Mouse (Mus musculus): ENCODE measurements at regions not wholly inside any gene's neighbourhood (a gene's known extent, or its start where the extent isn't known, plus 50 kb on each side); places are given as distances from the start of the nearest gene placed in this dataset.
A peak's percentile ranks its signal among the peaks of the same experiment; 100 is the strongest.

DNA sequence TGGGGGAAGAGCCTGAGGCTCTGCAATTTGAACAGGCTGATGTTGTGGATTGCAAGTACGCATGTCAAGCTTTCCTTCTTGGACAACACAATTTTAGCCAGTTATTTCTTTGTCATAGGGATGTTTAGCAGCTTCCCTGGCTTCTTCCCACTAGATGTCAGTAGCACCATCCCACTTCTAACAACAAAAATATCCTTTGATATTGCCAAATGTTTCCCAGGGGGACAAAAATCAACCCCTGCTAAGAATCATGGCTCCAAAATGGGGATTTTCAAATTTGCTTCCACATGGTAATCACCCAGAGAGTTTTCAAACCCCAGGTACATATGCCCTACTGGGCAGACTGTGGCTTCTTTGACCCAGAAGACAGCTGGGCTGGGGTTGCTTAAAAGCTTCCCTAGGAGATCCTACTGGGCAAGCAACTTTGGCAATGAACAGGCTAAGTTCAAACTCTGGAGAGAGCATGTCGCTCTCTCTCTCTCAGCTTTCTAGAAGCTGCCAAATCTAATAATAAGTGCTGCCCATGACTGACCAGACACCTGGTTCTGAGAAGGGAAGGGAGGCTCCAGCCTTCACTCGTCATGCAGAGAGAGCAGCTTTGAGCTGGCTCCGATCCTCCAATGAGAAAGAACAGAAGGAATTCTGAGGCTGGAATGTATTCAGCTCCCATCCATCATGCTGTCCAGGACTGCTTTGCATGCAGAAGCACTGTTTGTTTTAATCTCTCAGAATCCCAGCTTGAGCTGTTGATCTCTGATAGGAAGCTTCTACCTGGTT is 157.2 kb upstream of the Ghitm start:
- peak in 1 of 2 experiments; percentile 4 for DNase-seq

DNA sequence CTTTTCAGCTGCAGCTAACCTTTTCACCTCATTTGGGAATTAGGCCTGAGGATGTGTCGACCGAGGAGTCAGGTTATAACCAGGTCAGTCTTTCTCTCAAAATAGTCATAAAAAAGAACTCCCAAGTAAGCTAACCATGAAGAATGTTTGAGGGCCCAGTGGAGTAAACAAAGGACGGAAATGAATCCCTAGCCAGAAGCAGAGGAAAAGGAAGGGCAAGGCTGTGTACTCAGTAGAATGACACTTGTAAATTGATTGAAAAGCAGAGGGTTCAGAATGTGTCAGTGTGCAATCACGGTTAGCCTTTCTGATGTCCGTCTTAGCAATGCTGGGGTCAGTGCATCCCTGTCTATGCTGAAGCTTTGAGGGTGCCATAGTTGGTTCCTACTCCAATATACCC is 149.3 kb upstream of the Ghitm start:
- no peak for DNase-seq

DNA sequence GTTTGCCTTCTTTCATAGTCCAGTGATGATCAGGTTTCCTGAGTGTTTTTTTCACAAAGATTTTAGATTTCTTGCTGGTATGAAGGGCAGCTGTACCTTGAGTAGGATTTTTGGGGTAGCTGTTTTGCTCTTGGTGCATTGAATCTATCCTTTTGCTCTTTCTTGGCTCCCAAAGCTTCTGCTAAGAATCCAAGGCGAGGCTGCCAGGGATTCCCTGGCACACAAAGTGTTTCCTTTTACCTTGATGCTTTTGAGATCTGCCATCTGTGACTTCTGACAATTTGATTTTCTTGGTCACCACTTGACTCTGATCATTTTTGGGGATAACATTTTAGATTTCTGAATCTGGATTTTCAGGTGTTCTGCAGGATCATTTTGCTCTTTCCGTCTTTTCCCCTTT is 144.3 kb upstream of the Ghitm start:
- DNase-seq, result no peak

DNA sequence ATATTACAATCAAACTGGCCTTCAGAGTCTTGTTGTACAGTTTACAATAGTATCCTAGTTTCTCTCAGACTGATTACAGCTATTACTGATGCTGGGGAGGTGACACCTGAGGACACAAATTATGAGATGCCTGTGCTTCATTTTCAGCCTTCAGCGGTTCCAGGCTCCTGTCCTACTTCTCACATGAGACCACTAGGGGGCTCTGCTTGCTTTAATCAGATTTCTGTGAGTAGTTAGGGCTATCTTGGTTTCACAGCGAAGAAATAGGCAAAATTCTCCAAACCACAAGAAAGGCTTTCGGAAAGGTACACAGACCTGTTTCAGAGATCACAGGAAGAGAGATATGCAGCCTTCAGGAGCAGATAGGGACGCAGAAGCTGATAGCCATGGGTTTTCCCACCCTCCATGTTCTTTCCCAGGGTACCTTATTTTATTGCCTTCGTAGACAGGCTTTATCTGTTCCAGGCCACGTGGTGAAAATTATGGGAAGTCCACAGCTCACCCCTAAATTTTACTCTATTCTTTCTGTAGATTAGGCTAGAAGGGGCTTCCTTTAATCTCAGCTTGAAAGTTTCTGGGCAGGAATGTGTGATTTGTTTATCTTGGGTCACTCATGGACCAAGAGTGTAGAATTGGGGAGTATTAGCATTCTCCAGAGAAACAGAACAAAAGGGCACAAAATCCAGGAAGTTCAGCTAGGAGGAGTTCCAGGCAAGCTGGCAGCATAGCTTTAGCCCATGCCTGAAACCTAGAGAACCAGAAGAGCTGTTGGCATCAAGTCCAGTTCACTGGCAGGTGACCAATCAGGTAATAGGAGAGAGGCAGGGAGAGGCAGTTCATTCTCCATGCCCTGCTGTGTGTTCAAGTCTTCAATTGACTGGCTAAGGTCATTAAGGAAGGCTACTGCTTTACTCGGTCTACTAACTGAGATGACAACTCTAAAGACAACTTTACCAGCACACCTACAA is 141.9 kb upstream of the Ghitm start:
- peak; percentile 8 to 16 for DNase-seq

DNA sequence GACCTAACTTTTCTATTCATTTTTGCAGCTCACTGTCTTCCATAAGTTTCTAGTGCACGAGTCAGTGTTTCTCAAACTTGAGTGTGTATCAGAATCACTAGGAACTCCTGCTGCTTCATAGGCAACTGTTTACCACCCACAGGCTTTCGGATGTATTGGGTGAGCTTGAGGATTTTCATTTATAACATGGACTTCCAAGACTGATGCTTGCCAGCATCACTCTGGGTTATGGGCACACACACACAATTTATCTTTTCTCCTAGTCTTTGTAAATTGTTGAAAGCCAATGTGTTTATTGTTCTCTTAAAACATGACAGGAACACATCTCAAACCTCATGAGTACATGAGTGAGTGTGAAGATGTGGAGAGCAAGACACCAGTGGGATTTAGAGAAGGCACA is 137.0 kb upstream of the Ghitm start:
- no peak for DNase-seq

DNA sequence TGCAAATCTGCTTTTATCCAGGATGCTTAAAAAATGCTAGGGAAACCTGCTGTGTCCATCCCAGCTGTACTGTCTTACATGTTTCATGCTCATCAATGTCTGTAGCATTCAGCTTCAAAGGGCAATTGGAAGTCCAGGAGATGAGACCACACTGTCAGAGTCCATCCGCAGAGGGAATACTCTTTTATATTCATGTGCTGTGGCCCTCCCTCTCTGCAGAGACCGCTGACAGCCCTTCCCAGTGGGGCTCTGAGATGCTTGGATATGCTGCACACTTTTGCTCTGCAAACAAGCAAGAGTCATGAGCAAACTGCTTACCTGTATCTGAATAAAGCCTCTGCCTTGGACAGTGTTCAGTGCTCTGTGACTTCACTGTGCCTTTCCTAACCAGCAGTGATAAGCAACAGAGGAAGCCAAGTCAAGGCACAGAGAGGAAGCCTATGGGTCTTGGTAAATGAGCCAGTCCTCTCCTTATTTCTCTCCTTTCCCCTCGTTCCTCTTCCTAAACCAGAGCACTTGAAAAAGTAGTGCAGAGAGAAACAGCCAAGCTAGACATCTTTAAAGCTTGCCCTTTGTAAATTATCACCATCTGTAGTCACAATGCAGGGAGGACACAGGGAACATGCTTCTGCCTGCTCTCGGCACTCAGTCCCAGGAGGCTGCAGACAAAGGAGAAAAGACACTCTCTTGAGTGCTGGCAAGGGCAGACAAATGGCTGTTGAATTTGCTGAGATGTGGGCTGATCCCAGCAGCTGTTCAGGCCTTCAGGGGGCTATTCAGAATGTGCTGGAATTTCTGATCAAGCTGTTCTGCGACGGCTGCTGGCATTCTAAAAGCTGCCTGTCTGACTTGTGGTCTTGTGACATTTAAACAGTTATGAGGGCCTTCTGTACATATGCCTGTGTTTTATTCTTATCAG is 136.2 kb upstream of the Ghitm start:
- no peak for DNase-seq

DNA sequence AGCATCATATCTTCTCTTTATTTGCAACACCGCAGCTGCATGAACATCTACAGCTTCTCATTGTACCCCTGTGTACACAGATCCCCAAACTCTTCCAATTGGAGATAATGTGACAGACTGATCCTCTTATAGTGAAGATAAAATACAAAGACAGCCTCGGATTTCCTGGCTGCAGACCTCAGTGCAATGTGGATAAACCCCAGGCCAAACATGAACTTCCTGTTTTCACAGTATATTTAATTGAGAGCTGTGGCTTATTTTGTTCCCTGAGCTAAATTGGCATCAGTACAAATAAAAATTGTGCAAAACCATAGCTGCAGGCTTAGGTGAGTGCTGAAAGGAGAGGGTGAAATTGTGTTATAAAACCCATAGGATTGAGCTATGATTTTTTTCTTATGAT is 134.8 kb upstream of the Ghitm start:
- DNase-seq, result no peak

DNA sequence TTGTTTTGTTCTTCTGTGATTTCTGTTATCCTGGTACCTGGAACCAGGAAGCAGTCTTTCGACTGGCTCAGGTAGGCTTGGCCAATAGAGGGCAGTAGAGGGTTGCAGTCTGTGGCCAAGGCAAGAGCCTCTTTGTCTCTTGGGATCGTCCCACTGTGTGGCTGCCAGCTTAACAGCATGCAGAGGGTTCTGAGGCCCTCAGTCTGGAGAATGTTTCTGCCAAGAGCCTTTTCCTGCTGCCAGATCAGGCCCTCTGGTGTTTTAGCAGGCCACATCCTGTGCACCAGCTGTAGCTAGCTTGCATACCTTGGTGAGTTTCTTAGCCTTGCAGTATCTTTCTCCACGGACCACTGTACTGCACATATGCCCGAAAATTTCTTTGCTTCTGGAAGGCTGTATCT is 103.6 kb upstream of the Ghitm start:
- DNase-seq, result peak; percentile 46 to 75

DNA sequence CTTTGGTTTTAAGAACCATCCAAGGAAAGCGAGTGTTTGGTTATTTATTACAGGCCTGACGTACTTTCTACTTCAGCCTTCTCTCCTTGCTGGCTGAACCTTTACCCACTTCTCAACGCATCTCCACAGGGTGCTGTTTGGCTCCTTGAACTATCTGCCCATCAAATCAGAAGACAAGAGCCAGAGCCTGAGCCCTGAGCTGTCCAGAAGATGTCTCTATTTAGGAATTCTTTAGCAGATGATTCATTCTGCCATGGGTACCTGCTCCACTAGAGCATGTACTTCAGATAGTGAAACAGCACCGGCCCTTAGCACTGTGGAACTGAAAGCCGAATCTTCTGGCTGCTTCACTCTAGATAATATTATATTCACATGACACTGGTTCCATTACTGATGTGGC is 102.1 kb upstream of the Ghitm start:
- no peak for DNase-seq

DNA sequence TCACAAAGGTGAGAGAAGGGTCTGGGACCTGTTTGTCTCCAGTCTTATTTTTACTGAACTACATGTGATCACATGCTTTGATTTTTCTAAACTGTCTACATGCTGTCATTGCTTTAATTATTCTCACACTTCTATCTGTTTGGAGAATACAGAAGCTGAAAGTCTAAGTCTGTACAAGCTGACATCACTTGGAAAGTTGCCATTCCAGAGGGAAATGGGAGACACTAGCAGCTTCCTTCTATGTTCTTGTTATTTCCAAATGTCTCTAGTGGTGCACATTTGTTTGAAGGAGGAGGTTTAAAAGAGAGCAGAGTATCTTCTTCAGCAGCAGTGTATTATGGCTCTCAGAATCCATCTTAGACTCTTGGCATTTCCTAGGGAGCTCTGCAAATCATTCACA is 73.2 kb upstream of the Ghitm start:
- no peak for DNase-seq

DNA sequence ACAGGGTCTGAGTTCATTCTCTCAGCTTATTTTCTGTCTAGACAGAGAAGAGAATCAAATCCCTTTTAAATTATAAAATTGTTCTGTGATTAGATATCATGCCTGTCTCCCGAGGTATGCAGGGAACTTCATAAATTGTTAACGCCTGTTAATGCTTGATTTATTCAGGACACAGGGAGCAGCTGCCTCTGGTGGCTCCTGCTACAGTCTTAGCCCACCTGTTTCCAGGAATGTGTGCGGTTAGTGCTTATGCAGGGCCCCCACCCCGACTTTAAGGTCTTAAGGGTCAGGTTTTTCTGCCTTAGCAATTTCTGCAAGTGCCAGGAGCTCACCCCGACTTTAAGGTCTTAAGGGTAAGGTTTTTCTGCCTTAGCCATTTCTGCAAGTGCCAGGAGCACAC is 54.7 kb upstream of the Ghitm start:
- no peak for DNase-seq

Data from adrenal gland, postnatal 36 days (tissue).